Mouse (Mus musculus) ES-E14 (cell line): ENCODE results near the gene Swsap1.

Source experiments
- CHD2 ChIP-seq: IDR thresholded peaks from 2 replicates; pipeline ENCODE4 v1.6.1; 2014; ENCODE audit warnings: mild to moderate bottlenecking, low read depth, low read length, inconsistent platforms
- HCFC1 ChIP-seq: IDR thresholded peaks from 2 replicates; pipeline ENCODE4 v1.6.1; 2012; ENCODE audit warnings: low read length, inconsistent platforms, borderline replicate concordance; ENCODE audit not compliant: insufficient read depth
- ZC3H11A ChIP-seq: IDR thresholded peaks from 2 replicates; pipeline ENCODE4 v1.6.1; 2012; ENCODE audit warnings: low read depth, mild to moderate bottlenecking, inconsistent platforms, low read length, borderline replicate concordance
- ZNF384 ChIP-seq: IDR thresholded peaks from 2 replicates; pipeline ENCODE4 v1.6.1; 2012; ENCODE audit warnings: low read depth, low read length, inconsistent platforms

DNA sequence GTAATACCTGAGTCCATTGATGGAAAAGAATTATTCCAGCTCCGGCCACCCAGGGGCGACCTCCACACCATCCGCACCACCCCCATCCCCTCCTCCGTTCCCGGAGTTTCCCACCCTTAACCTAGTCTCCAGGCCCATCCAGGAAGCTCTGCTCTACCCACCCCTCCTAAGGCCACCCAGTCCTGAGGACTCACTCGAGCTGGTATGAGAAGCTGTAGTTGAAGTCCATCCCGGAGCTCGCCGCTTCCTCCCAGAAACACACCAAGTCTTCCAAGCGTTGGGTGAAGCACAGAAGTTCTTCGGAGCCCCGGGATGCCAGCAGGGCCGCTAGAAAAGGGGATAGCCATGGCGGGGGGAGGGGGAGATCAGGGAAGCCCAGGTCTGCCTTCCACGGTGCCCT, 6.5 kb downstream of the Swsap1 start:
- TF ChIP-seq ZC3H11A (no peak), HCFC1 (no peak), ZNF384 (no peak), CHD2 (no peak)
